Mouse (Mus musculus) cerebellum, adult 2 months (tissue): ENCODE results near the gene Gm7138.

Source experiments
- CTCF ChIP-seq: fragments of 200-500 bp; IDR thresholded peaks from 2 replicates; pipeline ENCODE4 v1.5.1; 2011; ENCODE audit warnings: low read depth, mild to moderate bottlenecking, control low read depth, low read length, moderate library complexity, borderline replicate concordance; ENCODE audit not compliant: insufficient read depth
- POLR2A ChIP-seq: fragments of 200-500 bp; IDR thresholded peaks from 2 replicates; pipeline ENCODE4 v1.6.1; 2011; ENCODE audit warnings: low read length, control low read depth, borderline replicate concordance; ENCODE audit not compliant: insufficient read depth

- TF ChIP-seq POLR2A (no peak), CTCF (no peak)
These were observed 7.0 kb downstream of the Gm7138 start for GRCm38 (mm10) chr10:77769727-77770126.
